Mouse (Mus musculus) inflammation-experienced regulatory T-cells, adult 6 months (primary cell): ENCODE results near the gene Fam168b. TPM values are rescaled to one million over a fixed set of nuclear protein-coding genes. Genes with fewer than 3 reads are reported as not detected.

Source experiments
- ATAC-seq: one replicate; pipeline ENCODE4 v1.8.0; 2017
- polyA plus RNA-seq, 3 experiments: library from polyadenylated mRNA; unstranded; fragments of 100-300 nt; shearing (Covaris generic); gene quantifications; one replicate each; pipeline ENCODE4 v1.2.1; 2017

Gene Fam168b
- polyA plus RNA-seq, 3 experiments from 2014 or later = 15.0 to 27.8 (median 19.4) TPM

GRCm38 (mm10) chr1:34812407-34813247, 30.2 kb downstream of the Fam168b start:
- no peak for ATAC-seq

GRCm38 (mm10) chr1:34811581-34811980, 31.3 kb downstream of the Fam168b start:
- no peak for ATAC-seq

- ATAC-seq = no peak
These were observed 31.8 kb downstream of the Fam168b start for GRCm38 (mm10) chr1:34811035-34811434.

GRCm38 (mm10) chr1:34810293-34810692, 32.6 kb downstream of the Fam168b start:
- no peak for ATAC-seq

GRCm38 (mm10) chr1:34808445-34808844, 34.4 kb downstream of the Fam168b start:
- ATAC-seq = no peak

GRCm38 (mm10) chr1:34805931-34806520, 36.8 kb downstream of the Fam168b start:
- ATAC-seq = no peak

- ATAC-seq = no peak
These were observed 38.0 kb downstream of the Fam168b start for GRCm38 (mm10) chr1:34804863-34805262.

GRCm38 (mm10) chr1:34802290-34802642, 40.6 kb downstream of the Fam168b start:
- peak; percentile 85 for ATAC-seq

- ATAC-seq = peak; percentile 84
These were observed 41.1 kb downstream of the Fam168b start for GRCm38 (mm10) chr1:34801616-34802289.

- no peak for ATAC-seq
These were observed 43.7 kb downstream of the Fam168b start for GRCm38 (mm10) chr1:34799140-34799539.

GRCm38 (mm10) chr1:34793304-34794300, 49.3 kb downstream of the Fam168b start:
- no peak for ATAC-seq

GRCm38 (mm10) chr1:34783538-34784161, 59.2 kb downstream of the Fam168b start:
- no peak for ATAC-seq

- ATAC-seq = no peak
These were observed 67.0 kb downstream of the Fam168b start for GRCm38 (mm10) chr1:34775870-34776269.

- no peak for ATAC-seq
These were observed 74.0 kb downstream of the Fam168b start for GRCm38 (mm10) chr1:34768875-34769274.

GRCm38 (mm10) chr1:34767851-34768250, 75.0 kb downstream of the Fam168b start:
- ATAC-seq = no peak

GRCm38 (mm10) chr1:34766899-34767298, 76.0 kb downstream of the Fam168b start:
- ATAC-seq = no peak

Other genes with a start within 250 kb of the Fam168b start
- gene Plekhb2, start 6.9 kb upstream of the Fam168b start, polyA plus RNA-seq = 100 to 1,000 TPM; 107 to 209 (median 120) TPM